Mouse (Mus musculus): ENCODE data around the gene Allc. TPM values are rescaled to one million over a fixed set of nuclear protein-coding genes. Genes with fewer than 3 reads are reported as not detected.

The Allc gene
- total and polyA plus RNA-seq, 3 experiments = not detected

DNA sequence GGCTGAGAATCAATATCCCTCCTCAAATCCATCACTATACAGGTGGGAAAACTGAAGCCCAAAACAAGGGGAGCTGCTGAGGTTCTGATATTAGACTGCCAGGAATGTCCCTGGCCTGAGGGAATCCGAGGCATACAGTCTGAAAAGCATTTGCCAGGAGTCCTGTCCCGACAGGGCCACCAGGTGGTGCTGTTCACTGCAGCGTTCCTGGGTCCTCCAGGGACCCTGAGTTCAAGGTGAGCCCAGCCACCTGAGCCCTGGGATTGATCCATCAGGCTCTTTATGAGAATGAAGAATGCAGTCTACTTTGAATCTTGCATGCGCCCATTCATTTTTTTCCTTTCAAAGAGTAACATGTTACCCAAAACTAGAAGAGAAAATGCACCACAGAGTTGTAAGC is 3.2 kb downstream of the Allc start:
- dilution Hi-C loops (cut with MboI; ENCODE audit: extremely low pct_ligation_motif_present, extremely low pct_unique_long_range_greater_than_20kb, low sequenced_read_pairs) = no loop called here
- H3K9ac ChIP-seq (ENCODE audit: insufficient read depth, low read depth) = no peak overlapping the region
- TF ChIP-seq RAD21 (IDR thresholded peaks at IDR 0.05; ENCODE audit: low read depth, low read length) (peak; percentile 58), BHLHE40 (IDR thresholded peaks at IDR 0.05; ENCODE audit: low read depth, low read length) (no peak), CTCF (conservative IDR thresholded peaks at IDR 0.05 in 1 of 2, IDR thresholded peaks at IDR 0.05 in 1 of 2; ENCODE audit: low read depth in 2 of 2, low read length in 2 of 2) (peak; percentile 65 to 70), MEF2A (IDR thresholded peaks at IDR 0.05; ENCODE audit: borderline replicate concordance, low read depth, low read length) (no peak), ZNF384 (IDR thresholded peaks at IDR 0.05; ENCODE audit: low read depth, low read length) (no peak), SMC3 (IDR thresholded peaks at IDR 0.05; ENCODE audit: low read depth, low read length) (peak; percentile 46)
- no peaks in the 10 kb centered on the region for H3K9me3 ChIP-seq (replicated peaks; ENCODE audit: low read length)
- H3K4me1 ChIP-seq (ENCODE audit: control insufficient read depth in 1 of 2, insufficient read depth in 2 of 2) = no peaks in the 10 kb centered on the region
- no peaks in the 10 kb centered on the region for H3K36me3 ChIP-seq (replicated peaks in 1 of 2; ENCODE audit: control insufficient read depth in 1 of 2, insufficient read depth in 1 of 2, low read length in 1 of 2)
- no peaks in the 10 kb centered on the region for H3K79me2 ChIP-seq (replicated peaks; ENCODE audit: control insufficient read depth, extremely low read depth, insufficient read depth, poor library complexity, severe bottlenecking)
- peaks cover 5% of the 10 kb centered on the region for H3K27me3 ChIP-seq (replicated peaks)
- H3K4me2 ChIP-seq (ENCODE audit: insufficient read depth, low read depth, poor library complexity, severe bottlenecking) = no peak overlapping the region
- H3K4me3 ChIP-seq (replicated peaks in 1 of 3; ENCODE audit: low read depth in 2 of 3, low read length in 2 of 3, poor library complexity in 1 of 3) = no peak overlapping the region
- in situ Hi-C loops (cut with MboI; ENCODE audit: low pct_ligation_motif_present, low pct_unique_long_range_greater_than_20kb, low sequenced_read_pairs) = loop anchor here (25.0 kb wide), 1 partner anchor 533 kb away; no protein-coding TSS in a partner anchor
- H3K27ac ChIP-seq (ENCODE audit: insufficient read depth, low read depth) = no peak overlapping the region
- peak; percentile 27 for DNase-seq (ENCODE audit: extremely low read depth)

DNA sequence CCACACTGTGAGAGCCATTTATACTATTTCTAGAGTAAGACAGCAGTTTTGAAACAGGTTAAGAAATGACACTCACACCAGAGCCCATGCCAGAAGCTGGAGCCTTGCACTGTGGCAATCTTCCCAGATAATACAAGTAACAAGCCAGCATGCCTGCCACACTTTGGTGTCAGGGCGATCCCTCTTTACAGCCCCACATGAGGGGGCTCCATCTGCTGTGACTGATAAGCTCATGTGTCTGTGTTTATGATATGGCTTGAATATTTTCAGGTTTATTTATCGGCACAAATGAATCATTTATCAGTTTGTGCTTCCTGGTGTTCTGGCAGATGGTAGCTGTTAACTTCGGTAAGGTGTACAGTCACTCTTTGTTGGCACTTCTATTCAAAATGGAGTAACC is 4.2 kb downstream of the Allc start:
- dilution Hi-C loops (cut with MboI; ENCODE audit: extremely low pct_ligation_motif_present, extremely low pct_unique_long_range_greater_than_20kb, low sequenced_read_pairs) (no loop called here), in situ Hi-C loops (cut with MboI; ENCODE audit: low pct_ligation_motif_present, low pct_unique_long_range_greater_than_20kb, low sequenced_read_pairs) (loop anchor here (25.0 kb wide), 1 partner anchor 534 kb away; no protein-coding TSS in a partner anchor)
- H3K27ac ChIP-seq (ENCODE audit: insufficient read depth, low read depth) = no peak overlapping the region
- no peaks in the 10 kb centered on the region for H3K36me3 ChIP-seq (replicated peaks in 1 of 2; ENCODE audit: control insufficient read depth in 1 of 2, insufficient read depth in 1 of 2, low read length in 1 of 2)
- no peaks in the 10 kb centered on the region for H3K4me1 ChIP-seq (ENCODE audit: control insufficient read depth in 1 of 2, insufficient read depth in 2 of 2)
- TF ChIP-seq MEF2A (IDR thresholded peaks at IDR 0.05; ENCODE audit: borderline replicate concordance, low read depth, low read length) = no peak
- no peak for TF ChIP-seq CHD2 (IDR thresholded peaks at IDR 0.05; ENCODE audit: low read length)
- TF ChIP-seq CHD1 (IDR thresholded peaks at IDR 0.05; ENCODE audit: low read depth, low read length) = no peak
- no peak for TF ChIP-seq ZNF384 (IDR thresholded peaks at IDR 0.05; ENCODE audit: low read depth, low read length)
- no peak for TF ChIP-seq SMC3 (IDR thresholded peaks at IDR 0.05; ENCODE audit: low read depth, low read length)
- no peak for TF ChIP-seq CTCF (conservative IDR thresholded peaks at IDR 0.05 in 1 of 2, IDR thresholded peaks at IDR 0.05 in 1 of 2; ENCODE audit: low read depth in 2 of 2, low read length in 2 of 2)
- TF ChIP-seq MAFK (IDR thresholded peaks at IDR 0.05; ENCODE audit: insufficient replicate concordance, low read length) = no peak
- TF ChIP-seq ELF1 (IDR thresholded peaks at IDR 0.05; ENCODE audit: low read depth, low read length) = no peak
- no peak for TF ChIP-seq JUND (conservative IDR thresholded peaks at IDR 0.05; ENCODE audit: low read depth, low read length)
- TF ChIP-seq TBP (conservative IDR thresholded peaks at IDR 0.05; ENCODE audit: low read depth, low read length) = no peak
- TF ChIP-seq POLR2A (IDR thresholded peaks at IDR 0.05; ENCODE audit: low read depth, low read length) = no peak
- TF ChIP-seq GABPA (IDR thresholded peaks at IDR 0.05; ENCODE audit: insufficient replicate concordance, low read depth, low read length) = no peak
- TF ChIP-seq ZKSCAN1 (IDR thresholded peaks at IDR 0.05; ENCODE audit: borderline replicate concordance, low read depth, low read length) = no peak
- no peak for TF ChIP-seq JUN (IDR thresholded peaks at IDR 0.05; ENCODE audit: insufficient read depth, low read depth, low read length)
- H3K9ac ChIP-seq (ENCODE audit: insufficient read depth, low read depth) = no peak overlapping the region
- no peak overlapping the region for H3K4me3 ChIP-seq (replicated peaks in 1 of 3; ENCODE audit: low read depth in 2 of 3, low read length in 2 of 3, poor library complexity in 1 of 3)
- DNase-seq (ENCODE audit: extremely low read depth) = no peak
- H3K4me2 ChIP-seq (ENCODE audit: insufficient read depth, low read depth, poor library complexity, severe bottlenecking) = no peak overlapping the region
- H3K9me3 ChIP-seq (replicated peaks; ENCODE audit: low read length) = peaks cover 2% of the 10 kb centered on the region
- no peaks in the 10 kb centered on the region for H3K79me2 ChIP-seq (replicated peaks; ENCODE audit: control insufficient read depth, extremely low read depth, insufficient read depth, poor library complexity, severe bottlenecking)
- H3K27me3 ChIP-seq (replicated peaks) = peaks cover 5% of the 10 kb centered on the region

Data from CH12.LX (cell line).